Mouse (Mus musculus) layer of hippocampus, postnatal 10 days (tissue): ENCODE results near the gene Coil. TPM values are rescaled to one million over a fixed set of nuclear protein-coding genes. Genes with fewer than 3 reads are reported as not detected.

Experiments
- DNase-seq, 2 experiments: peaks; one replicate each; pipeline ENCODE4 v3.0.0; 2021; ENCODE audit warnings: low spot score in 2 of 2
- long read RNA-seq: library from polyadenylated mRNA; stranded (forward); transcript quantifications from one replicate; pipeline ENCODE4 v2.0.0, GENCODE M21; 2023
- total RNA-seq, 2 experiments: library from RNA; stranded (reverse); gene quantifications; 2 replicates each; pipeline ENCODE4 v1.2.3; 2021

Coil gene
- 10 to 100 TPM; 20.0 to 20.2 TPM for total RNA-seq
- long read RNA-seq, transcript Coil-201 (7 exons, 2,607 nt): major isoform, 31 of 43 reads
- long read RNA-seq, partial matches to known transcripts: 1 of 43 reads
- long read RNA-seq, other reads (novel, unspliced or antisense): 11 of 43 reads

GRCm38 (mm10) chr11:88970202-88970732, at the start of gene Coil:
Coil (plus strand) TSS chr11:88970252.
- DNase-seq: no peak

- DNase-seq: no peak
These were observed 43.5 kb upstream of the Coil start for GRCm38 (mm10) chr11:88926566-88926965.

GRCm38 (mm10) chr11:88931692-88932530, 38.1 kb upstream of the Coil start:
- DNase-seq: no peak

- no peak for DNase-seq
These were observed 37.0 kb upstream of the Coil start for GRCm38 (mm10) chr11:88933030-88933429.

- no peak for DNase-seq
These were observed 35.7 kb upstream of the Coil start for GRCm38 (mm10) chr11:88934089-88935000.

- no peak for DNase-seq
These were observed 32.2 kb upstream of the Coil start for GRCm38 (mm10) chr11:88937886-88938285.

GRCm38 (mm10) chr11:88938770-88939169, 31.3 kb upstream of the Coil start:
- DNase-seq: no peak

GRCm38 (mm10) chr11:88939634-88940033, 30.4 kb upstream of the Coil start:
- DNase-seq: no peak

- DNase-seq: no peak
These were observed 28.6 kb upstream of the Coil start for GRCm38 (mm10) chr11:88941489-88941888.

- DNase-seq: no peak
These were observed 24.0 kb upstream of the Coil start for GRCm38 (mm10) chr11:88945971-88946585.

- DNase-seq: no peak
These were observed 21.2 kb upstream of the Coil start for GRCm38 (mm10) chr11:88948896-88949295.

GRCm38 (mm10) chr11:88949802-88950639, 20.0 kb upstream of the Coil start:
- no peak for DNase-seq

- no peak for DNase-seq
These were observed 19.3 kb upstream of the Coil start for GRCm38 (mm10) chr11:88950640-88951250.

GRCm38 (mm10) chr11:88951576-88951975, 18.5 kb upstream of the Coil start:
- no peak for DNase-seq

- DNase-seq: no peak
These were observed 17.9 kb upstream of the Coil start for GRCm38 (mm10) chr11:88952117-88952516.

GRCm38 (mm10) chr11:88953582-88953981, 16.5 kb upstream of the Coil start:
- DNase-seq: no peak

- no peak for DNase-seq
These were observed 15.2 kb upstream of the Coil start for GRCm38 (mm10) chr11:88954803-88955202.

GRCm38 (mm10) chr11:88955217-88955969, 14.7 kb upstream of the Coil start, which contains the start of gene Scpep1:
Scpep1 (minus strand) TSS chr11:88955465.
- DNase-seq: peak; percentile 96 to 97

- no peak for DNase-seq
These were observed 11.2 kb upstream of the Coil start for GRCm38 (mm10) chr11:88958851-88959250.
